Mouse (Mus musculus) cerebellum, adult 8-10 months (tissue): ENCODE data around the gene Tbx18.
A peak's percentile ranks its signal among the peaks of the same experiment; 100 is the strongest.

Experiments used
- DNase-seq: peaks from one replicate; pipeline ENCODE4 v3.0.0; 2022

The Tbx18 gene

GRCm38 (mm10) chr9:87708151-87708550, 22.9 kb downstream of the Tbx18 start:
- DNase-seq, result peak; percentile 31

DNA sequence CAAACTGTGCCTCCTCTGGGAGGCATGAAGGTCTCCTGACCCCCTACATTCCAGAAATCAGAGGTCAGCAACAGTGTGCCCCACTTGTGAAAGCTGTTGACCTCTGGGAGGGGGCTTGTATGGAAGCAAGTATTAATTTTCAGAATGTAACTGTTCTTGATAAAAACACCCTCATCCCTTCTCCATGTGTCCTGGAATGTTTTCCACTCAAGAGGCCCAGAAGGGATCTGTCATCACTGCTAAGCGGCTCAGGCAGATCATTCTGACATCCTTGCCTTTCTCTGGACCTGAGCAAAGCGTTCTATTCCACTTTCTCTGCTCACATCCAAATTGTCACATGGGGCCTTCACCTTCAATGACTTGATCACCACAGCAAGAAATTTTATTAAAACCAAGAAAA, 28.8 kb downstream of the Tbx18 start:
- no peak for DNase-seq

- DNase-seq, result no peak
These were observed 44.1 kb downstream of the Tbx18 start for GRCm38 (mm10) chr9:87686981-87687380.

DNA sequence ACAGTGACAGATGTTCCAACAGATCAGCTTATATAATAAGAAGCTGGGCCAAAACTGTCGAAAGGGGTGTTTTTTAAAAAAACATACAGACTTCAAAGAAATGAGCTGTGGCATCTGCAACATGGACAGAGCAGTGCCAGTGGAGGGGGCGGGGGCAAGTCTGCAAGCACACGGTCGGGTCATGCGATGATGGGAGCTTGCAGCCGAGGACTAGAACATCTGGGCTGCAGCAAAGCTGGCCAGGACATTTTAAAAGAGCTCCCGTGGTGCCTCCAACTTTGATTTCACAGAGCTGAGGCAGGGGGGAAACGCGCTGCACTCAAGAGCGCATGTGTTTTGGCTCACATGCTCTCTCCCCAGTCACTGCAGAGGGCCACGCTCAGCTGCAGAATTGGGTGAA, 48.8 kb downstream of the Tbx18 start:
- DNase-seq, result no peak
